ENCODE assay signal across 21 mouse cellular contexts in genomic region chr5:76719954-76720353, GRCm38 (mm10).
DNase-seq lines count a peak whose midpoint lies in the region; ATAC-seq and TF ChIP-seq lines count a peak whose summit lies in the region.
"Had no signal": no experiment of that assay in that cellular context is flagged by ENCODE, and none has a peak within 500 bp of the region (broad histone marks: within the 10 kb centered on the region; RNA-seq: fewer than 3 reads in every experiment).

No protein-coding gene starts in this region.

- no peak overlapping the region for H3K4me2 ChIP-seq in intestine, embryonic 15.5 days (replicated peaks)
- no peak overlapping the region for H3K4me2 ChIP-seq in intestine, postnatal 0 days (replicated peaks; ENCODE audit: low read depth)
- H3K4me2 ChIP-seq in neural tube, embryonic 13.5 days, result no peak overlapping the region
- H3K4me2 ChIP-seq: embryonic facial prominence, embryonic 12.5 days; heart, embryonic 12.5 days had no signal

- 48% methylated on average over 3 of the region's 3 CpGs for WGBS in intestine, embryonic 15.5 days
- 70% methylated on average over 3 of the region's 3 CpGs for WGBS in intestine, postnatal 0 days
- WGBS in neural tube, embryonic 13.5 days, result 57% methylated on average over 3 of the region's 3 CpGs

- no peaks in the 10 kb centered on the region for H3K36me3 ChIP-seq in intestine, embryonic 15.5 days
- H3K36me3 ChIP-seq in intestine, postnatal 0 days (ENCODE audit: control insufficient read depth, insufficient read depth), result no peaks in the 10 kb centered on the region
- H3K36me3 ChIP-seq in neural tube, embryonic 13.5 days, result peaks cover 25% of the 10 kb centered on the region
- H3K36me3 ChIP-seq: heart, embryonic 12.5 days had no signal

- no peak for TF ChIP-seq CTCF in intestine, postnatal 0 days (IDR thresholded peaks at IDR 0.05; ENCODE audit: low read depth)

- no peak overlapping the region for H3K4me3 ChIP-seq in intestine, embryonic 15.5 days (replicated peaks)
- no peak overlapping the region for H3K4me3 ChIP-seq in intestine, postnatal 0 days (ENCODE audit: low read depth, low read length)
- no peak overlapping the region for H3K4me3 ChIP-seq in neural tube, embryonic 13.5 days
- H3K4me3 ChIP-seq: embryonic facial prominence, embryonic 12.5 days; heart, adult 2 months; heart, embryonic 12.5 days had no signal

- H3K4me1 ChIP-seq in intestine, embryonic 15.5 days (replicated peaks), result 0 out of 2 replicates have a peak, but pooled peaks cover 2% of the 10 kb centered on the region
- H3K4me1 ChIP-seq in intestine, postnatal 0 days (replicated peaks; ENCODE audit: control insufficient read depth, insufficient read depth, low read length), result no peaks in the 10 kb centered on the region
- peaks cover 27% of the 10 kb centered on the region for H3K4me1 ChIP-seq in neural tube, embryonic 13.5 days (replicated peaks)
- H3K4me1 ChIP-seq: embryonic facial prominence, embryonic 12.5 days; heart, embryonic 12.5 days had no signal

- H3K27ac ChIP-seq in intestine, embryonic 15.5 days, result no peak overlapping the region
- H3K27ac ChIP-seq in intestine, postnatal 0 days (ENCODE audit: low read depth, low read length), result no peak overlapping the region
- peak overlapping the region; percentile 61 for H3K27ac ChIP-seq in neural tube, embryonic 13.5 days (replicated peaks)
- H3K27ac ChIP-seq: embryonic facial prominence, embryonic 12.5 days; heart, adult 2 months; liver, embryonic 14.5 days; macrophage had no signal

- H3K9ac ChIP-seq in intestine, embryonic 15.5 days, result no peak overlapping the region
- no peak overlapping the region for H3K9ac ChIP-seq in intestine, postnatal 0 days (ENCODE audit: low read depth, low read length)
- no peak overlapping the region for H3K9ac ChIP-seq in neural tube, embryonic 13.5 days
- H3K9ac ChIP-seq: embryonic facial prominence, embryonic 12.5 days; heart, embryonic 12.5 days; liver, embryonic 14.5 days had no signal

- ATAC-seq in intestine, embryonic 15.5 days, result peak; percentile 51; the same call in 1 of the 2 replicates
- no peak for ATAC-seq in intestine, postnatal 0 days
- no peak for ATAC-seq in neural tube, embryonic 13.5 days (ENCODE audit: low read depth)
- ATAC-seq: CD4-positive, CD25-positive, alpha-beta regulatory T cell, adult 4 months had no signal

- intact Hi-C loops in heart, postnatal 25 days (cut with DNase I), result no loop called here

- DNase-seq in heart, adult 11 months, result peak; percentile 37
- DNase-seq in heart, postnatal 25 days (ENCODE audit: low spot score), result no peak
- no peak for DNase-seq in neural tube, embryonic 10.5 days (ENCODE audit: extremely low spot score, low spot score)
- DNase-seq in adrenal gland, postnatal 25 days, result no peak
- DNase-seq: cerebellum, adult 11-12 months; cerebellum, adult 9-11 months; embryo, embryonic 11 days; gastrocnemius, postnatal 36 days; liver; lung, adult 2 months; lung, postnatal 10 days; thymus, postnatal 4 days had no signal

- H3K9me3 ChIP-seq in intestine, embryonic 15.5 days, result no peaks in the 10 kb centered on the region
- no peaks in the 10 kb centered on the region for H3K9me3 ChIP-seq in intestine, postnatal 0 days (ENCODE audit: control insufficient read depth)
- no peaks in the 10 kb centered on the region for H3K9me3 ChIP-seq in neural tube, embryonic 13.5 days
- H3K9me3 ChIP-seq: embryonic facial prominence, embryonic 12.5 days had no signal

- no peaks in the 10 kb centered on the region for H3K27me3 ChIP-seq in intestine, embryonic 15.5 days (replicated peaks)
- H3K27me3 ChIP-seq in intestine, postnatal 0 days (replicated peaks; ENCODE audit: control insufficient read depth, insufficient read depth, low read length), result no peaks in the 10 kb centered on the region
- H3K27me3 ChIP-seq in neural tube, embryonic 13.5 days, result no peaks in the 10 kb centered on the region
- H3K27me3 ChIP-seq: embryonic facial prominence, embryonic 12.5 days; heart, embryonic 12.5 days had no signal
